Mouse (Mus musculus): ENCODE measurements at regions not wholly inside any gene's neighbourhood (a gene's known extent, or its start where the extent isn't known, plus 50 kb on each side); places are given as distances from the start of the nearest gene placed in this dataset.
"Not testable (repeated sequence)": the region's sequence is repeated elsewhere in the genome, so short reads cannot be mapped to it uniquely, and the experiment has no call there.

DNA sequence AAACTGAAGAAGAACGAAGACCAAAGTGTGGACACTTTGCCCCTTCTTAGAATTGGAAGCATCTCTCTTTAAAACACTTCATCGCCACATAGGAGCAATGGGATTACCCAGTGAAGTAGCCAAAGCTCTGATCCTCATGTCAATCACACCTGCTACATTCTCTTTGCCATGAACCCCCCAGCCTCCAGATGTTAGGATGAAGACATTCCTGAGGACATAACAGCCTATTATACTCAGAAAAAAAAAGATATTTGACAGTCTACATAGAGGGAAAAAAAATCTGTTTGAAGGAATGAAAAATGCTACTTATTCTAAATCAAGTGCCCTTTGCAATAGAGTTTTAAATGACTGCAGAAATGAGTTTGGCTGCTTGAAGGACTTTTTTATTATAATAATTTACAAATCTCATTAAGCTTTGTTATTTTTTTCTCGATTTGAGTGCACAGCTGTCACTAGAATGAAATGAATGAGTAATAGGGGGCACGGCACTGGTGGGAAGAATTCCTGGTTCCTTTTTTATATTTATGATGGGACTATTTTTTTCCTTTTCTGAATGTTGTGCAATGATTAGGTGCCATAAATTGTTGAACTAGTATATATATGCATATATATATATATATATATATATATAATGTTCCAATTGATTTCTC, 618.8 kb downstream of the Rapgef2 start:
- no peak for ATAC-seq (replicated peaks in 1 of 2; ENCODE audit: insufficient read depth in 1 of 2, low FRiP score in 2 of 2, low TSS enrichment in 1 of 2, low read depth in 1 of 2, poor library complexity in 2 of 2, severe bottlenecking in 2 of 2)

DNA sequence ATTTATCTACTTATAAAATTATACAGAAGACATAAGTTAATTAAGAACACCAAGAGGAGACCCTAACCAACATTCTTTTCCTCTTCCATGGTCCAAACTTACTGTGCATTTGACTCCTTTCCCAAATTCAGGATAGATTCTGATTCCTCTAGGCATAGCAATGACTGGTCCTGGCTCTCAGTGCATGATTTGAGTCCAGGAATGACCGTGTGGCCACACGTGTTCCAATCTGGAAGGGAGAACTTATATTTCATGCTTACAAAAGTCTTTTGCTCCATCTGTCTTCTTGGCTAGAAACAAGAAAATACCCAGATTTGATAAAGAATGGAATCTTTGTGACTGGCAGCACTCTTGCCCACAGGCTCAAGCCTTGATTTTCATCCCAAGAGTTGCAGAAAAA, 638.2 kb downstream of the Rapgef2 start:
- no peak for ATAC-seq (replicated peaks in 1 of 2; ENCODE audit: insufficient read depth in 1 of 2, low FRiP score in 2 of 2, low TSS enrichment in 1 of 2, low read depth in 1 of 2, poor library complexity in 2 of 2, severe bottlenecking in 2 of 2)

DNA sequence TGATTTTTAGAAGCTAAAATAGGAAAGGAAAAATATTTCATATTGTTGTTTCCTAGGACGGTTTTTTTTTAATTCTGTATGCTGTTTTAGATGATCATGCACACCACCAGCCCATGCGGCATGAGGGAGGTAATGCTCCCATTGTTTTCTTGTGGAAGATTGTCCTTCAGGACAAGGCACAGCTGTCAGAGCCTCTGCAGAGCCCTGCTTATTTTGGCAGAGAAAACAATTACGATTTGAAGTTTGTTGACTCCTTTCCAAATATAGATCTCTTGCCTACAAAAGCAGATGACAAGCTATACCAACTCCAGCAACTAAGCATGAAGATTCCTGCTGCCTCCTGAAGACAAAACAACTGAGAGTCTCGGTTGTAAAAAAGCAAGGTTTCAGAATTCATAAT, 650.9 kb downstream of the Rapgef2 start:
- ATAC-seq (replicated peaks in 1 of 2; ENCODE audit: insufficient read depth in 1 of 2, low FRiP score in 2 of 2, low TSS enrichment in 1 of 2, low read depth in 1 of 2, poor library complexity in 2 of 2, severe bottlenecking in 2 of 2) = no peak

DNA sequence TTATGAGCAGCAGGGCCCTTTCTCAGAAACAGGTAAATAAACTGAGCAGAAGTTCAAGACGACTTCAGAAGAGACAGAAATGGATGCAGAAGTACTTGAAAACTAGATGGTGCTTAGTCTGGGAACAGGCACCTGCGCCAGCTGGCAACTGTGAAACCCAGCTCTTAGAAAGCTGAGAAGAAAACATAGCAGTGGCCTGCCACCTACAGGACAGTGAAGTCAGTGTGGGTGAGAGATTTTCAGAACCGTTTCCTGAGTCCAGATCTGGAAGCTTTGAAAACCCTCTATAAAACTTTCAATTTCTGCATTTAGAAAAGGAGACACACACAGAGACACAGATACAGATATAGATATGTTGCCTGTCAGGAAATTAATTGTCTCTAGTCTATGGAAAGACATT, 667.4 kb downstream of the Rapgef2 start:
- ATAC-seq (replicated peaks in 1 of 2; ENCODE audit: insufficient read depth in 1 of 2, low FRiP score in 2 of 2, low TSS enrichment in 1 of 2, low read depth in 1 of 2, poor library complexity in 2 of 2, severe bottlenecking in 2 of 2) = peak; percentile 68 to 83; a peak in 3 of 4 replicates

DNA sequence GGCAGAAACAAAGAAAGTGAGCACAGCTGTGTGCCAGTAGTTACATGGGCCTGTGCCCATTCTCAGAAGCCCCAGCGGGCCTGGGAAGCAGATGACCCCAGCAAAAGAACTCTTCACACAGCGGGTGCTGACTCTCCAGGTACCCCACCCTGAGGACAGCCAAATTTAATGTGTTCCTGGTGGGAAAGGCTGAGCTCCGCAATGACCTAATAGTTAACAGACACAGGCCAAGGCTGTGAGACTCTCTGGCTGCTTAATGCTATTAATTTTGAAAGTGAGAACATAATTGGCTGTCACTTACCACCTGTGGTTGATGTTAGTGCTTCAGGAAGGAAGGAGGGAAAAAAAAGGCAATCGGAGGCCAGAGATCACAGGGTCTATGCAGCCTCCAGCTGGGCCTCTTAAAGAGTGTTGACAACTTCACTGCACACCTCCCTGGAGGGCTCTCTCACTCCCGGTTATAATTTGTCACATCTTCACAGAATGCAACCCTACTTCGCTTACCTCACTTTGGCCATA, 691.5 kb downstream of the Rapgef2 start:
- ATAC-seq (replicated peaks in 1 of 2; ENCODE audit: insufficient read depth in 1 of 2, low FRiP score in 2 of 2, low TSS enrichment in 1 of 2, low read depth in 1 of 2, poor library complexity in 2 of 2, severe bottlenecking in 2 of 2) = peak; percentile 78 to 79

DNA sequence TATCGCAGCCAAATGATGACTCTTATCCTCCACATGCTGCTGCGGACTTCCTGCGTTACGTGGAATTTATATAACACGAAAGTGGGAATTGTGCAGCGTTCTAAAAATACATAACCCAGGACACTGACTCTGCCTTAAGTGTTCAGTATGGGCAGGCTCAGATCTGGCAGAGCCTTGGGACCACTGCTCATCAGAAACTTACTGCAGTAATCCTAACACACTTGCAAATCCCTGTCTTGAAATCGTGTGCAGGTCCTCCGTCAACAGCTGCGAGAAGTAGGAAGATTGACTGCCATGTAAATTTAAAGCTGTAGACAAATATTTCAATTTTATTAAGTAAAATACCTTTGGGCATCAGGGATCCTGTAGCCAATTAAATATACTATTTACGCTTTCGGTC, 692.0 kb downstream of the Rapgef2 start:
- no peak for ATAC-seq (replicated peaks in 1 of 2; ENCODE audit: insufficient read depth in 1 of 2, low FRiP score in 2 of 2, low TSS enrichment in 1 of 2, low read depth in 1 of 2, poor library complexity in 2 of 2, severe bottlenecking in 2 of 2)

DNA sequence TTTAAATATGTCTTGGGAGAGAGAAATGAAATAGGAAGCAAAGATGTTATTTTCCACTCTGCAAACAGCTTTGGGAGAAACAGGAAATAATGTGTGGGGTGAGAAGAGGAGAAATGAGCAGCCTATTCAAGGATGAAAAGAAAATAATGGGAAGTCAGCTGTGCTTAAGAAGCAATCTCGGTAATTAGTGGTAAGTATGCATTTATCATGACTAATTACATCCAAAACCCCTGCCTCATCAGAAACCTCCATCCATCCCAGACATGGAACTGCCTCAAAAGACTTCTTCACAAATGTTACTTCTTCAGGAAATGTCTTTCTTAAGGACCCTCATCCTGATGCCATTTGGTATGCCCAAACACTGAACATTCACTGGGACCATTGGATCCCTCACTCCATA, 699.7 kb downstream of the Rapgef2 start:
- ATAC-seq (replicated peaks in 1 of 2; ENCODE audit: insufficient read depth in 1 of 2, low FRiP score in 2 of 2, low TSS enrichment in 1 of 2, low read depth in 1 of 2, poor library complexity in 2 of 2, severe bottlenecking in 2 of 2) = no peak

DNA sequence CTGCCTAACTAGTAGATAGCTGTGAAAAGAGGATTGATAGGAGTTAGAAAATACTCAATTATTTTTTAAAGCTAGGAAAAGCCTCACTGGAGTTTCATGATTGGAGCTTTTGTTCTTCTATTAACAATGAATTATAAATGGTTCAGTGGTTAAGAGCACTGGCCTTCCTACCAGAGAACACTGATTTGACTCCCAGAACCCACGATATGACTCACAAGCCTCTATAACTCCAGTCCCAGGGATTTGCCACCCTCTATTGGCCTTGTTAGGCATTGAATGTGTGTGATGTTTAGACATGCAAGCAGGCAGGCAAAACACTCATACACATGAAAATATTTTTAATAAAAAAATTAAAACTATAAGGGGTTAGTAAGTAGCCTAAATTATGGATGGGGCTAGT, 704.4 kb downstream of the Rapgef2 start:
- ATAC-seq (replicated peaks in 1 of 2; ENCODE audit: insufficient read depth in 1 of 2, low FRiP score in 2 of 2, low TSS enrichment in 1 of 2, low read depth in 1 of 2, poor library complexity in 2 of 2, severe bottlenecking in 2 of 2) = peak in 1 of 2 experiments; percentile 53; a peak in 1 of 4 replicates

DNA sequence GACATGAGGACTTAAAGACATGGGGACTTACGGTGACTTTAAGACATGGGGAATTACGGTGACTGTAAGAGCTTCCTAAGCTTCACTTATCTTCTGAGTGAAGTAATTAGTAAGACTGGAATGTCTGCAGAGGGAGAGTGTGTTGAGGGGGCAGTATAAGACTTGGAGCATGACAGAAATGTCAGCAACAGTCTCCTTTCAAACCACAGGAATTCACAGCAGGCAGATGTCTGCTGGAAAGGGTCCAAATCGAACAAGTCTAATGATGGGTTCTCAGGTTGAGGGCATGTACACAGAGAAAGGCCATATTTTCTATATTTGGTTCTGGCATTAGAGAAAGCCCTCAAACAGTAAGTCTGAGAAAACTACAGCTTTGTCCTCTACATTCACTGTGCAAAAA, 705.2 kb downstream of the Rapgef2 start:
- ATAC-seq (replicated peaks in 1 of 2; ENCODE audit: insufficient read depth in 1 of 2, low FRiP score in 2 of 2, low TSS enrichment in 1 of 2, low read depth in 1 of 2, poor library complexity in 2 of 2, severe bottlenecking in 2 of 2) = no peak

DNA sequence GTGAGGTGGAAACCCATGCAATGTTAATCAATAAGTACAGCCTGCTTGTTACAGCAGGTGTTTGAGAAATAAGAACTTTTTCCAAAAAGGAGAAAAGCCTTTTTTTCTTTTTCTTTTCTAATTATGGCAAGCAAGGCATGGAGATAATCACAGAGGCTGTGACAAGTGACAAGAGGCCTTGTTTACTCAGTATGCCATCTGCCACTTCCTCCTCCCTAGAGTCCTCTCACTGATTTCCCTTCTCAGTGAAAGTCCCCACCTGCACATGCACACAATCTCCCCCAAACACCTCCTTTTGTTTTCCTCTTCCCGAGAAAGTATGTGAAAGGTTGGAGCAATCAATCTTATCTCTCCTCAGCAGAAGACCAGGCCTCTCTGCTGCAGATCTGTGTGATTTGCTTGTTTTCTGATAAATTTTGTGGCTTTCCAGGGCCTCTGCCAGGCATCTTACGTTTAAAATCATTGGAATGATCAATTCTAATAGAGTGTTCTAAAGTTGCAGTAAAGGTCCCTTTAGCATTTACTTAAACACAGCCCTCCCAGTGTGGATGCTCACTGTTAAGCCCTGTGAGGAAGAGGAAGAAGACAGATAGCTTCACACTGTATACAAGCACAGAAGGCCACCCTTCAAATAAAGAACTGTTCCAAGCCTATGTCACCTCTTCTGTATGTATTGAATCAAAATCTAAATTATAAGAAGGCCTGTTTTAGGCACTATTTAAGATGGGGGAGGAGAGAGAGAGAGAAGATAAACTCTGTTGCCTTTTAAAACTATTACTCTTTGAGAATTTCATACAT, 710.5 kb downstream of the Rapgef2 start:
- ATAC-seq (replicated peaks in 1 of 2; ENCODE audit: insufficient read depth in 1 of 2, low FRiP score in 2 of 2, low TSS enrichment in 1 of 2, low read depth in 1 of 2, poor library complexity in 2 of 2, severe bottlenecking in 2 of 2) = no peak

DNA sequence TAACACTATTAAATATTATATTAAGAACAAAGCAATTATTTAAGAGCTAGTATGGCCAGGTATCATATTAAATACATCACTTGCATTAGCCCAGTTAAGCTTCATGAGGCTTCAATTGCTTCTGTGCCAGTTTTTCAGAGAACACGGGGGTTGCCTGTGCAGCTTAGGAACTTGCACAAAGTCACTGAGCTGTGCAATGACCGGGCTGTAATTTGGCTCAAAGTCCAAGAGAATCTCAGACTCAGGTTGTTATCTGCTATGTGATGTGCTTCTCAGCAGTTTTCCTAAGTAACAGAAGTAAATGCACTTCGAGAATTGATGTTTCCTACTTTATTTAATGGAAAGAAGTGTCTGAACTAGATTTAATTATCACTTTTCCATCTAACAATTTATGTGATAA, 711.5 kb downstream of the Rapgef2 start:
- ATAC-seq (replicated peaks in 1 of 2; ENCODE audit: insufficient read depth in 1 of 2, low FRiP score in 2 of 2, low TSS enrichment in 1 of 2, low read depth in 1 of 2, poor library complexity in 2 of 2, severe bottlenecking in 2 of 2) = no peak

DNA sequence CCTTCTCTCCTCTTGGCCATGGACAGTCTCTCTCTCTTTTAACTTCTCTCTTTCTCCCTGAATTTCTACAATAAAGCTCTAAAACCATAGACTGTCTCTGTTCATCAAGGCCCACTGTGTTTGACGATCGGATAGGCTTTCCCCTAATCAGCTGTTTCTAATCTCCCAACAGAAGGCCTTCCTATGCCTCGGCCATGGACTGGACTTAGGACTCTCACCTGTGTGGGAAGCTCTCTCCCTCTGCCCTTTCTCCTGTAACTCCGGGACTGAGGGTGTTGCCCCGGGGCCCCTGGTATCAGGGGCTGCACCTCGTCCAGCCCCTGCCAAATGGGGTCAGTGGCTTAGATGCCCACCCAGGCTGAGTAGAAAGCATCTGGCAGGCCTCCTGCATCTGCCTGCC, 713.0 kb downstream of the Rapgef2 start:
- no peak for ATAC-seq (replicated peaks in 1 of 2; ENCODE audit: insufficient read depth in 1 of 2, low FRiP score in 2 of 2, low TSS enrichment in 1 of 2, low read depth in 1 of 2, poor library complexity in 2 of 2, severe bottlenecking in 2 of 2)

DNA sequence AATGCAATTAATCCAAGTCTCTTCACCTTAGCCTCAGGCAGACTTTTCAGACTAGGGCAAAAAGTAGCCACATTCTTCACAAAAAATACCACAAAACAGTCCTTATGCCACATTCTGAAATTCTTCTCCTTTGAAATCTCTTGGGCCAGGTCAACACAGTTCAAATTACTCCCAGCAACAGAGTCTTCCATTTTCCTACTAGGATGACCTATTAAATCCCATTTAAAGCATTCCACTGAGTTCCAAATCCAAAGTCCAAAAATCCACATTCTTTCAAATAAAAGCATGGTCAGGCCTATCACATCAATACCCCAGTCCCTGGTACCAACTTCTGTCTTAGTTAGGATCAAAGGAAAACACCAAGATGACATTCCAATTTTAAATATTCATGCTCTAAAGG, 721.4 kb downstream of the Rapgef2 start:
- ATAC-seq (replicated peaks in 1 of 2; ENCODE audit: insufficient read depth in 1 of 2, low FRiP score in 2 of 2, low TSS enrichment in 1 of 2, low read depth in 1 of 2, poor library complexity in 2 of 2, severe bottlenecking in 2 of 2) = not testable (repeated sequence)

All from hematopoietic stem cell, adult 5-6 weeks (primary cell).